Mouse (Mus musculus) lung, embryonic 16.5 days (tissue): ENCODE measurements around the gene Gm5431. TPM values are rescaled to one million over a fixed set of nuclear protein-coding genes. Genes with fewer than 3 reads are reported as not detected.
"Not testable (repeated sequence)": the region's sequence is repeated elsewhere in the genome, so short reads cannot be mapped to it uniquely, and the experiment has no call there.

ENCODE experiments used
- ATAC-seq: fragments of 200-750 bp; cut with Nextera tagmentation; 2 replicates; pipeline ENCODE4 v1.8.0; 2017; ENCODE audit warnings: low read depth, mild to moderate bottlenecking, moderate library complexity
- H3K27ac ChIP-seq: fragments of 300-500 bp; sonication (generic); 2 replicates; pipeline ENCODE4 v1.5.1; 2014; ENCODE audit warnings: mild to moderate bottlenecking, control low read depth, low read length
- H3K27me3 ChIP-seq: fragments of 300-500 bp; sonication (generic); 2 replicates; pipeline ENCODE4 v1.6.1; 2014; ENCODE audit warnings: low read depth, low read length, mixed read lengths; ENCODE audit not compliant: control insufficient read depth, insufficient read depth
- H3K36me3 ChIP-seq: fragments of 300-500 bp; sonication (generic); 2 replicates; pipeline ENCODE4 v1.6.1; 2014; ENCODE audit warnings: low read length; ENCODE audit not compliant: control insufficient read depth, insufficient read depth
- H3K4me1 ChIP-seq: fragments of 300-500 bp; sonication (generic); replicated peaks from 2 replicates; pipeline ENCODE4 v1.6.1; 2014; ENCODE audit warnings: low read length, mixed read lengths; ENCODE audit not compliant: control insufficient read depth, insufficient read depth
- H3K4me2 ChIP-seq: fragments of 300-500 bp; sonication (generic); 2 replicates; pipeline ENCODE4 v1.6.1; 2014; ENCODE audit warnings: low read depth, low read length, control low read depth
- H3K4me3 ChIP-seq: fragments of 300-500 bp; sonication (generic); 2 replicates; pipeline ENCODE4 v1.5.1; 2014; ENCODE audit warnings: mild to moderate bottlenecking, low read length, control low read depth
- H3K9ac ChIP-seq: fragments of 300-500 bp; sonication (generic); 2 replicates; pipeline ENCODE4 v1.6.1; 2014; ENCODE audit warnings: low read length, control low read depth
- H3K9me3 ChIP-seq: fragments of 300-500 bp; sonication (generic); 2 replicates; pipeline ENCODE4 v1.6.1; 2016; ENCODE audit warnings: low read length; ENCODE audit not compliant: control insufficient read depth
- WGBS: fragments of 180-500 bp; shearing (Covaris S2); extraction: QIAGEN DNeasy Blood & Tissue Kit; methylation state at CpG from one replicate; pipeline ENCODE4 v1.1.7; 2014; 5-methylcytosine and 5-hydroxymethylcytosine counted together
- polyA plus RNA-seq: library from polyadenylated mRNA; unstranded; fragments of >200 nt; fragmentation: Nextera tagmentation; extraction: Ambion mirVana; gene quantifications from 2 replicates; pipeline ENCODE4 v1.2.1, GENCODE M21; 2015

Gene Gm5431
- polyA plus RNA-seq, 1 experiment from 2014 or later = 0.18 TPM

DNA sequence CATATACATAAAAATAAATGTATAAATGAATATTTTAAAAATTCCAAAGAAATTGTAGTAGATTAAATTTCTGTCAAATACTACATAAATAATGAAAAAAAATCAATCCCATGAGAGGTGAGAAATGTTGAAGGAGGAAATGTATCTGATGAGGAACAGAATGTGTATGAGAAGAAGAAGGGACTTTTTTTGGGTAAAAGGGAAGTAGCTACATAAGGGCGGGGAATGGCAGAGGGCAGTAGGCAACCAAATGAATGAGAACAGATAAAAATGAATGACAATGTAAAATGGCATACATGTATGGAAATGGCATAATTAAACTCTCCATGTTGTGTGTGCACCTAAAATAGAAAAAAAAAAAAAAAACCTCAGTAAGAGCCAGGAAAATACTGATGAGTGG lies 11.6 kb upstream of the Gm5431 start:
- no peaks in the 10 kb centered on the region for H3K4me1 ChIP-seq
- no peaks in the 10 kb centered on the region for H3K27me3 ChIP-seq
- H3K4me2 ChIP-seq = no peak overlapping the region
- H3K36me3 ChIP-seq = no peaks in the 10 kb centered on the region
- ATAC-seq = no peak
- H3K27ac ChIP-seq = no peak overlapping the region
- H3K9me3 ChIP-seq = no peaks in the 10 kb centered on the region
- H3K9ac ChIP-seq = no peak overlapping the region
- WGBS = 89% methylated on average over 1 of the region's 1 CpGs
- H3K4me3 ChIP-seq = no peak overlapping the region

GRCm38 (mm10) chr11:48908459-48908858 lies 6.4 kb upstream of the Gm5431 start:
- Histone ChIP-seq H3K4me1 (no peaks in the 10 kb centered on the region), H3K27me3 (no peaks in the 10 kb centered on the region), H3K4me3 (no peak overlapping the region), H3K9ac (no peak overlapping the region), H3K36me3 (no peaks in the 10 kb centered on the region), H3K9me3 (no peaks in the 10 kb centered on the region), H3K27ac (no peak overlapping the region), H3K4me2 (no peak overlapping the region)
- 41% methylated on average over 1 of the region's 1 CpGs for WGBS
- ATAC-seq = no peak

GRCm38 (mm10) chr11:48901567-48901930 lies 465 bp downstream of the Gm5431 start:
- not testable (repeated sequence) for H3K27ac ChIP-seq, ATAC-seq, H3K4me1 ChIP-seq, H3K36me3 ChIP-seq, H3K9ac ChIP-seq, H3K27me3 ChIP-seq, H3K4me3 ChIP-seq, H3K4me2 ChIP-seq, H3K9me3 ChIP-seq
- WGBS = 79% methylated on average over 1 of the region's 1 CpGs

- H3K4me3 ChIP-seq, H3K4me2 ChIP-seq, ATAC-seq, H3K9ac ChIP-seq, H3K36me3 ChIP-seq, H3K9me3 ChIP-seq, H3K27ac ChIP-seq, H3K4me1 ChIP-seq, H3K27me3 ChIP-seq: not testable (repeated sequence)
- 66% methylated on average over 6 of the region's 6 CpGs for WGBS
These were observed 1.1 kb downstream of the Gm5431 start for GRCm38 (mm10) chr11:48900654-48901566.

DNA sequence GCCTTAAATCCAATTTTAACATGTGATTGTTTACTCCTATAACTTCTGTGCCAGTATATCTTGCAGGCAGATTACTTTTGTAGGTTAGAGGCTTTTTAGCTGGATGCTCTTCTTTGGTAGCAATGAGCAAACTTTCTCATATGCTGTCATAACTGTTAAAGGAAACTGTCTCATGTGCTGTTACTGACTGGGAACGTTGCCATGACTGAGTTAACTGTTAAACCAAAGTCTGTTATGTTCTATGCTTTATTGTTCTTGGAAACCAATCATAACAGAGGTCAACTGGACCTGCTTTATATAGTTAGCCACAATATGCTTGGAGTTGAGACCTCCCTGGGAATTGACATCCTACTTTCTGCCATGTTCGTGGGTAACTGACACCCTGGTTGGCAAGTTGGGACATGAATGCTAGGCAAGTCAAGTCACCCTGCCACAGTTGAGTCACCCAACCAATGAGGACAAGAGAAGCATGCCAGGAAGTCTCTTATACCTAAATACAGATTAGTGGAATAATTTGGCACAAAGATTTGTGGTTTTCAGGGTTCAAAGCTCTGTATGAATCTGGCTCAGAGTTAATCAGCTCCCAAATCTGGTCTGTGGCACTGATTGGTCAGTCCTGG lies 3.1 kb downstream of the Gm5431 start:
- H3K36me3 ChIP-seq = no peaks in the 10 kb centered on the region
- no peak overlapping the region for H3K4me2 ChIP-seq
- no peaks in the 10 kb centered on the region for H3K27me3 ChIP-seq
- ATAC-seq = no peak
- H3K4me3 ChIP-seq = no peak overlapping the region
- H3K9me3 ChIP-seq = no peaks in the 10 kb centered on the region
- H3K27ac ChIP-seq = no peak overlapping the region
- H3K9ac ChIP-seq = no peak overlapping the region
- no peaks in the 10 kb centered on the region for H3K4me1 ChIP-seq
- WGBS = 73% methylated on average over 2 of the region's 2 CpGs

DNA sequence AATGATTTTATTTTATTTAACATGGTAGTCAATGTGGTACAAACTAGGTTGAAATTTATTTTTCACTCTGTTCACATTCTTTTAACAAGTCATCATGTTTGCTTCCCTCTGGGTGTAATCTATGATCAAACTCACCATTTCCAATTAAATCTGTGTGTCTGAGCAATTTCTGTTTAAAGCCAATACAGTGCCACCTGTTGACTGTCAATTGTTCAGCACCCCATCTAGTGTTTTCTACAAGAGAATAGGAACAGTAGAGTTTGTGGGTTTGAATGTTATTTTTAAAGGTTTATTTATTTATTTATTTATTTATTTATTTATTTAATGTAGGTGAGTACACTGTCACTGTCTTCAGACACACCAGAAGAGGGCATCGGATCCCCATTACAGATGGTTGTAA lies 25.3 kb downstream of the Gm5431 start:
- H3K4me3 ChIP-seq = no peak overlapping the region
- peaks cover 5% of the 10 kb centered on the region for H3K4me1 ChIP-seq
- H3K27ac ChIP-seq = no peak overlapping the region
- WGBS = 88% methylated on average over 1 of the region's 1 CpGs
- no peak overlapping the region for H3K4me2 ChIP-seq
- H3K27me3 ChIP-seq = no peaks in the 10 kb centered on the region
- no peak overlapping the region for H3K9ac ChIP-seq
- no peaks in the 10 kb centered on the region for H3K9me3 ChIP-seq
- ATAC-seq = no peak
- H3K36me3 ChIP-seq = no peaks in the 10 kb centered on the region

DNA sequence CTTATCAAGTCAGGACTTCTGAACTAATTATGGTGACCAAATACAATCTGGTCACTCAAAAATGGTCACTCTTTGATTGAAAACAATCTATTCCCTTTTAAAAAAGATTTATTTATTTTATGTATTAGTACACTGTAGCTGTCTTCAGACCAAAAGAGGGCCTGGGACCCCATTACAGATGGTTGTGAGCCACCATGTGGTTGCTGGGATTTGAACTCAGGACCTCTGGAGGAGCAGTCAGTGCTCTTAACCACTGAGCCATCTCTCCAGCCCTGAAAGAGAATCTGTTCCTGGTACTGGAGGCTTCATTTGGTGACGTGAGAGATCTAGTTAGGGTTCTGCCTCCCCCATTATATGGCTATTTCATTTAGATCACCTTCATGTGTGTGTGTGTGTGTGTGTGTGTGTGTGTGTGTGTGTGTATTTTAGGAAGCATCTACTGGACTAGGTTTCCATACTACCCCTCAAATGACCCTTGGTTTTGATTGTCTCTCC lies 26.6 kb downstream of the Gm5431 start:
- H3K4me1 ChIP-seq, H3K27ac ChIP-seq, H3K27me3 ChIP-seq, H3K36me3 ChIP-seq, H3K4me2 ChIP-seq, H3K9ac ChIP-seq, ATAC-seq, H3K4me3 ChIP-seq, H3K9me3 ChIP-seq: not testable (repeated sequence)
- WGBS = 83% methylated on average over 1 of the region's 1 CpGs

DNA sequence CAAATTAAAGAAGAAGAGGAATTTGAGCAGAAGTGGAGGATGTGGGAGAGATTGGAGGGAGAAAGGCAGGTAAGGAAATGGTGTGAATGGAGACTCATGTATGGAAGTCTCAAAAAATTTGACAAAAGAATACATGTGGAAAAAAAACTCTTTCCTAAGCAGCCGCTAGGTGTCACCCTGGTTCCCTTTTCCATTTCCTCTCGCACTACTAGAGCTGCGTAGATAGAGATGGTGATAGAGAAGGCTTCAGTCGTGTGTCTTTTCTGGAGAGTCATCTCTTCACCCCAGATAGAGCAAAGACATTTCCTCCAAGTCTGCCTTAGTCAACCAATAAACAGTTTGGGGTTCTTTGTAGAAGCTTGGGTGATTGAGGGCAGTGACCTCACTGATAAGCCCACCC lies 27.5 kb downstream of the Gm5431 start:
- H3K27ac ChIP-seq = no peak overlapping the region
- H3K9ac ChIP-seq = no peak overlapping the region
- no peak for ATAC-seq
- no peaks in the 10 kb centered on the region for H3K27me3 ChIP-seq
- no peak overlapping the region for H3K4me3 ChIP-seq
- H3K36me3 ChIP-seq = no peaks in the 10 kb centered on the region
- H3K4me1 ChIP-seq = peaks cover 12% of the 10 kb centered on the region
- H3K4me2 ChIP-seq = no peak overlapping the region
- 1% methylated on average over 4 of the region's 4 CpGs for WGBS
- no peaks in the 10 kb centered on the region for H3K9me3 ChIP-seq

GRCm38 (mm10) chr11:48873591-48874290 lies 28.3 kb downstream of the Gm5431 start:
- Histone ChIP-seq H3K4me1 (peaks cover 17% of the 10 kb centered on the region), H3K4me2 (no peak overlapping the region), H3K36me3 (no peaks in the 10 kb centered on the region), H3K27ac (no peak overlapping the region), H3K27me3 (no peaks in the 10 kb centered on the region), H3K9me3 (no peaks in the 10 kb centered on the region), H3K4me3 (no peak overlapping the region), H3K9ac (no peak overlapping the region)
- WGBS = 54% methylated on average over 10 of the region's 10 CpGs
- no peak for ATAC-seq
